Mouse (Mus musculus) urinary bladder, adult 2 months (tissue): ENCODE results near the gene Neurod4. TPM values are rescaled to one million over a fixed set of nuclear protein-coding genes. Genes with fewer than 3 reads are reported as not detected.

ENCODE experiments used
- DNase-seq: peaks from one replicate; pipeline ENCODE4 v3.0.0; 2022; ENCODE audit warnings: low spot score
- polyA plus RNA-seq: library from polyadenylated mRNA; depleted of rRNA; stranded (reverse); fragments of >200 nt; gene quantifications from 2 replicates; pipeline ENCODE4 v1.2.3, GENCODE M21; 2012; rRNA removed

Gene Neurod4
- polyA plus RNA-seq, 1 experiment: not detected

GRCm38 (mm10) chr10:130238318-130239209, 41.5 kb downstream of the Neurod4 start:
- DNase-seq: no peak

GRCm38 (mm10) chr10:130234576-130234975, 45.5 kb downstream of the Neurod4 start:
- DNase-seq: no peak

DNA sequence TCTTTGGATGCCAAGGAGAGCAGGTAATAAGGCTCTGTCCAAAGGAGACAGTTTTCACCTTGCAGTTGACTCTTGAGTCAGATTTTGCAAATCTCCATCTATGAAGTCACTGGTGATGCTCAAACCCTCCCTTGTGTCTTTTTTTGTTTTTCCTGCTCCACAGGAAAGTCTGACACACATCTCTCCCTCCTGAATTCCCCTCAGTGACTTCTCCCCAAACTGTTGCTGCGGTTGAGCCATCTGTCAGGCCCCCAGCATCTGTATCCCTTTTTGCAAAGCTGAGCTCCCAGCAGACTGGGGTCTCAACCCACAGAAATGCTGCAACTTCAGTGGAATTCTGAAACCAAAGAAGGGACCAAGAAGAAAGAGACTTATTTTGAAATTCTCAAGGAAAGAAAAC, 47.9 kb downstream of the Neurod4 start:
- DNase-seq: no peak

DNA sequence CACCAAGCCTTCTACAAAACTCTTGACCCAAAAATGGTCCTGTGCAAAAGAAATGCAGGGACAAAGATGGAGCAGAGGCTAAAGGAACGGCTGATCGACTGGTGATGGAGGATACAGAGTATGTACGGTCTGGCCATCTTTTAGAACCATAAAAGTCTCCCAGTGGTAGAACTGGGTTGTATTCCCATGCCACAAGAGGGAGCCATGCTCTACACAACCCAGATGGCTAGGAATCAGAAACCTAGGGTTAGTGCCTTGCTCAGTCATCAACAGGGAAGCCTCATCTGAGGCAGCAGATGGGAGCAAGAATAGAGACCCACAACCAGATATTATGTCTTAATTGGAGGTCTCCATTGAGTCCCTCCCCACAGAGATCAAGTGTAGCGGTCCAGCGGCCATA, 50.5 kb downstream of the Neurod4 start:
- DNase-seq: no peak

- DNase-seq: no peak
Observed at GRCm38 (mm10) chr10:130228246-130228645, 51.8 kb downstream of the Neurod4 start.

GRCm38 (mm10) chr10:130225034-130225433, 55.0 kb downstream of the Neurod4 start:
- no peak for DNase-seq

Other genes starting within 250 kb of the Neurod4 start
- not detected in 2 replicates for gene Olfr821, start 249.9 kb downstream of the Neurod4 start, polyA plus RNA-seq
- gene Olfr822, start 209.0 kb downstream of the Neurod4 start, polyA plus RNA-seq: not detected in 2 replicates
- not detected in 2 replicates for gene Olfr823, start 164.9 kb downstream of the Neurod4 start, polyA plus RNA-seq
- not detected in 2 replicates for gene Olfr824, start 150.2 kb downstream of the Neurod4 start, polyA plus RNA-seq
- gene Olfr825, start 113.5 kb downstream of the Neurod4 start, polyA plus RNA-seq: not detected in 2 replicates
- not detected in 2 replicates for gene Olfr826, start 96.1 kb downstream of the Neurod4 start, polyA plus RNA-seq
- gene Olfr827, start 65.8 kb downstream of the Neurod4 start, polyA plus RNA-seq: not detected in 2 replicates
- 0.93 and 1.1 TPM in 2 replicates for gene Tespa1, start 42.6 kb upstream of the Neurod4 start, polyA plus RNA-seq
- not detected in 2 replicates for gene Vmn2r84, start 114.1 kb upstream of the Neurod4 start, polyA plus RNA-seq
- not detected in 2 replicates for gene Vmn2r85, start 149.5 kb upstream of the Neurod4 start, polyA plus RNA-seq
- gene Vmn2r86, start 175.8 kb upstream of the Neurod4 start, polyA plus RNA-seq: not detected in 2 replicates
- gene Vmn2r87, start 217.2 kb upstream of the Neurod4 start, polyA plus RNA-seq: 0.04 TPM in 1 of 2 replicates, not detected in the other